Mouse (Mus musculus): Measurements from ENCODE around the gene Appbp2. TPM values are rescaled to one million over a fixed set of nuclear protein-coding genes. Genes with fewer than 3 reads are reported as not detected.

The Appbp2 gene
- total and polyA plus RNA-seq, 2 experiments from 2014 or later = 24.2 to 38.8 TPM

- DNase-seq (ENCODE audit: low spot score) = no peak
- Histone ChIP-seq H3K9ac (replicated peaks; ENCODE audit: low read depth, low read length) (no peak overlapping the region), H3K9me3 (replicated peaks; ENCODE audit: control insufficient read depth, low read length) (no peaks in the 10 kb centered on the region), H3K36me3 (replicated peaks; ENCODE audit: control insufficient read depth, insufficient read depth, low read length) (no peaks in the 10 kb centered on the region), H3K27me3 (ENCODE audit: control insufficient read depth, insufficient read depth, low read length) (no peaks in the 10 kb centered on the region), H3K4me3 (ENCODE audit: low read depth, low read length) (no peak overlapping the region), H3K4me1 (ENCODE audit: control insufficient read depth, insufficient read depth) (peaks cover 4% of the 10 kb centered on the region; the same call in 1 of the 2 replicates), H3K27ac (ENCODE audit: low read depth) (no peak overlapping the region), H3K4me2 (ENCODE audit: low read depth, low read length) (no peak overlapping the region)
- TF ChIP-seq EP300 (IDR thresholded peaks at IDR 0.05; ENCODE audit: low read depth) (no peak), CTCF (IDR thresholded peaks at IDR 0.05; ENCODE audit: low read depth) (no peak)
- WGBS = 95% methylated on average over 3 of the region's 3 CpGs
- no peak for ATAC-seq (ENCODE audit: insufficient read depth, low read depth)
Observed at GRCm38 (mm10) chr11:85223248-85223647, 11.7 kb downstream of the Appbp2 start.

- H3K9me3 ChIP-seq (replicated peaks; ENCODE audit: control insufficient read depth, low read length) = no peaks in the 10 kb centered on the region
- H3K4me3 ChIP-seq (ENCODE audit: low read depth, low read length) = no peak overlapping the region
- ATAC-seq (ENCODE audit: insufficient read depth, low read depth) (no peak), DNase-seq (ENCODE audit: low spot score) (no peak)
- WGBS = 98% methylated on average over 6 of the region's 6 CpGs
- peaks cover 4% of the 10 kb centered on the region; the same call in 1 of the 2 replicates for H3K4me1 ChIP-seq (ENCODE audit: control insufficient read depth, insufficient read depth)
- no peak overlapping the region for H3K4me2 ChIP-seq (ENCODE audit: low read depth, low read length)
- TF ChIP-seq EP300 (IDR thresholded peaks at IDR 0.05; ENCODE audit: low read depth) (no peak), CTCF (IDR thresholded peaks at IDR 0.05; ENCODE audit: low read depth) (no peak)
- no peaks in the 10 kb centered on the region for H3K27me3 ChIP-seq (ENCODE audit: control insufficient read depth, insufficient read depth, low read length)
- no peaks in the 10 kb centered on the region for H3K36me3 ChIP-seq (replicated peaks; ENCODE audit: control insufficient read depth, insufficient read depth, low read length)
- no peak overlapping the region for H3K27ac ChIP-seq (ENCODE audit: low read depth)
- no peak overlapping the region for H3K9ac ChIP-seq (replicated peaks; ENCODE audit: low read depth, low read length)
Observed at GRCm38 (mm10) chr11:85222561-85222960, 12.4 kb downstream of the Appbp2 start.

- WGBS = 93% methylated on average over 3 of the region's 3 CpGs
- no peaks in the 10 kb centered on the region for H3K4me1 ChIP-seq (ENCODE audit: control insufficient read depth, insufficient read depth)
- H3K4me2 ChIP-seq (ENCODE audit: low read depth, low read length) = no peak overlapping the region
- ATAC-seq (ENCODE audit: insufficient read depth, low read depth) (no peak), DNase-seq (ENCODE audit: low spot score) (no peak)
- no peaks in the 10 kb centered on the region for H3K9me3 ChIP-seq (replicated peaks; ENCODE audit: control insufficient read depth, low read length)
- TF ChIP-seq CTCF (IDR thresholded peaks at IDR 0.05; ENCODE audit: low read depth) (no peak), EP300 (IDR thresholded peaks at IDR 0.05; ENCODE audit: low read depth) (no peak)
- no peak overlapping the region for H3K27ac ChIP-seq (ENCODE audit: low read depth)
- no peak overlapping the region for H3K9ac ChIP-seq (replicated peaks; ENCODE audit: low read depth, low read length)
- H3K4me3 ChIP-seq (ENCODE audit: low read depth, low read length) = no peak overlapping the region
- peaks cover 15% of the 10 kb centered on the region for H3K36me3 ChIP-seq (replicated peaks; ENCODE audit: control insufficient read depth, insufficient read depth, low read length)
- no peaks in the 10 kb centered on the region for H3K27me3 ChIP-seq (ENCODE audit: control insufficient read depth, insufficient read depth, low read length)
Observed at GRCm38 (mm10) chr11:85219014-85219413, 15.9 kb downstream of the Appbp2 start.

GRCm38 (mm10) chr11:85214679-85215078, 20.3 kb downstream of the Appbp2 start:
- 52% methylated on average over 3 of the region's 3 CpGs for WGBS
- no peaks in the 10 kb centered on the region for H3K4me1 ChIP-seq (ENCODE audit: control insufficient read depth, insufficient read depth)
- no peak overlapping the region for H3K4me3 ChIP-seq (ENCODE audit: low read depth, low read length)
- no peaks in the 10 kb centered on the region for H3K27me3 ChIP-seq (ENCODE audit: control insufficient read depth, insufficient read depth, low read length)
- no peak for TF ChIP-seq EP300 (IDR thresholded peaks at IDR 0.05; ENCODE audit: low read depth)
- H3K36me3 ChIP-seq (replicated peaks; ENCODE audit: control insufficient read depth, insufficient read depth, low read length) = peaks cover 55% of the 10 kb centered on the region
- DNase-seq (ENCODE audit: low spot score) (no peak), ATAC-seq (ENCODE audit: insufficient read depth, low read depth) (no peak)
- no peaks in the 10 kb centered on the region for H3K9me3 ChIP-seq (replicated peaks; ENCODE audit: control insufficient read depth, low read length)
- H3K9ac ChIP-seq (replicated peaks; ENCODE audit: low read depth, low read length) = no peak overlapping the region
- no peak overlapping the region for H3K4me2 ChIP-seq (ENCODE audit: low read depth, low read length)
- H3K27ac ChIP-seq (ENCODE audit: low read depth) = no peak overlapping the region

- Histone ChIP-seq H3K36me3 (replicated peaks; ENCODE audit: control insufficient read depth, insufficient read depth, low read length) (peaks cover 69% of the 10 kb centered on the region), H3K4me2 (ENCODE audit: low read depth, low read length) (no peak overlapping the region), H3K27ac (ENCODE audit: low read depth) (no peak overlapping the region), H3K9ac (replicated peaks; ENCODE audit: low read depth, low read length) (no peak overlapping the region), H3K27me3 (ENCODE audit: control insufficient read depth, insufficient read depth, low read length) (no peaks in the 10 kb centered on the region), H3K9me3 (replicated peaks; ENCODE audit: control insufficient read depth, low read length) (no peaks in the 10 kb centered on the region), H3K4me3 (ENCODE audit: low read depth, low read length) (no peak overlapping the region), H3K4me1 (ENCODE audit: control insufficient read depth, insufficient read depth) (no peaks in the 10 kb centered on the region)
- TF ChIP-seq EP300 (IDR thresholded peaks at IDR 0.05; ENCODE audit: low read depth) = no peak
- no peak for TF ChIP-seq CTCF (IDR thresholded peaks at IDR 0.05; ENCODE audit: low read depth)
- ATAC-seq (ENCODE audit: insufficient read depth, low read depth) = no peak
- 79% methylated on average over 2 of the region's 2 CpGs for WGBS
- DNase-seq (ENCODE audit: low spot score) = no peak
Observed at GRCm38 (mm10) chr11:85213215-85213614, 21.7 kb downstream of the Appbp2 start.

- Histone ChIP-seq H3K4me1 (ENCODE audit: control insufficient read depth, insufficient read depth) (no peaks in the 10 kb centered on the region), H3K27ac (ENCODE audit: low read depth) (no peak overlapping the region), H3K36me3 (replicated peaks; ENCODE audit: control insufficient read depth, insufficient read depth, low read length) (peaks cover 86% of the 10 kb centered on the region), H3K4me2 (ENCODE audit: low read depth, low read length) (no peak overlapping the region), H3K4me3 (ENCODE audit: low read depth, low read length) (no peak overlapping the region), H3K9me3 (replicated peaks; ENCODE audit: control insufficient read depth, low read length) (no peaks in the 10 kb centered on the region), H3K9ac (replicated peaks; ENCODE audit: low read depth, low read length) (no peak overlapping the region), H3K27me3 (ENCODE audit: control insufficient read depth, insufficient read depth, low read length) (no peaks in the 10 kb centered on the region)
- DNase-seq (ENCODE audit: low spot score) (no peak), ATAC-seq (ENCODE audit: insufficient read depth, low read depth) (no peak)
- WGBS = 91% methylated on average over 2 of the region's 2 CpGs
- TF ChIP-seq CTCF (IDR thresholded peaks at IDR 0.05; ENCODE audit: low read depth) (no peak), EP300 (IDR thresholded peaks at IDR 0.05; ENCODE audit: low read depth) (no peak)
Observed at GRCm38 (mm10) chr11:85211151-85211550, 23.8 kb downstream of the Appbp2 start.

All from heart, postnatal 0 days (tissue).